Mouse (Mus musculus): ENCODE measurements at regions not wholly inside any gene's neighbourhood (a gene's known extent, or its start where the extent isn't known, plus 50 kb on each side); places are given as distances from the start of the nearest gene placed in this dataset.
"Not testable (repeated sequence)": the region's sequence is repeated elsewhere in the genome, so short reads cannot be mapped to it uniquely, and the experiment has no call there.

DNA sequence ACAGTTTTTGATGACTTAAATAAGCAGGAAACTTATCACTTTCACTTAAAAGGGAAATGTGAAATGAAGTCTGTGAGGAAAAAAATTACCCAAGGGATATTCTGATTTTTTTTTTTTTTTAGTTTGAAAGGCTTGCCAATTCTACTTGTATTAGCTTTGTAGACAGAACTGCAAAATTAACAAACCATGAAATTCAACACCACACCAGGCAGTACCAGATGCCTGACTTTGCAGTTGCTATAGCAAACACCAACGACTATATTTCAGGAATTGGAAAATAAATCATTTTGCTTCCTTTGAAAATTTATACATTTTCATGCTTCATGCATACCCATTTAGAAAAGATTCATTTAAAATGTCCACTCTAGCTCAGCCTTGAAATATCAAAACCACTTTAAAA, 1206.6 kb downstream of the Grik2 start:
- no peak for DNase-seq (ENCODE audit: low read depth, low spot score)

DNA sequence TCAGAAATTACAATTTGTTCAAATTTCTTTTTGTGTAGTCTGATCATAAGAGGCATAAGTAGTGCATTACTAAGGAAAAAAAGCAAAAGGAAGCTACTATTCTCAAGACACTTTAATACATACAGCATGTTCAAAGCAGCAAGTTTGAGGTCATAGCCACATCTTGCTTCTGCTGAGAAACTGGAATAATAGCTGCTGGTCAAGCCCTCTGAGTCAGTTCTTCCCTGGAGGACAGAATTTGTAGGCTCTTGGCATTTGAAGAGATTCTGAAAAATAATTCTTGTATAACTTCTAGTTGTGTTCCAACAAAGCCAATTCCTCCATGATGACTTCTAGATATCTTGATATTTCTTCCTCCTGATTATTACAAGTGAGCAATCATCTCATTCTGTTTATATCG, 1207.5 kb downstream of the Grik2 start:
- DNase-seq (ENCODE audit: low read depth, low spot score), result no peak

DNA sequence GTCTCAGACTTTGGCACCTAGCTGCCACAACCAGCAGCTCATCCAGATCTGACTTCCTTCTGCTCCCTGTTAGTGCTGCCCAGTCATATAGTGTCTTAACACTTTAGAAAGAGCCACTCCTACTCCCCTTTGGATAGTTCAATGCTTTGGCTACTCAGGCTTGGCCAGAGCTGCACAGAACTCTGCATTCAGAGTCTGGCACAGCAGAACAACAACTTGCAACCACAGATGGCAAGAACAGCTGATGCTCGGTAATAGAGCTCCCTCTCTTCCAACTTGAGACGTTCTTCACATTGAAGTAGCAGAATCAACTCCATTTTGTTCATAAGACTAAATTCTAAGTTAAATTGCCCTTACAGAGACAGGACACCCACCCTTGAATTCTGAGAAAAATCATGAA, 1216.0 kb downstream of the Grik2 start:
- DNase-seq (ENCODE audit: low read depth, low spot score), result no peak

GRCm38 (mm10) chr10:48549791-48550190, 1238.8 kb downstream of the Grik2 start:
- DNase-seq (ENCODE audit: low read depth, low spot score), result not testable (repeated sequence)

DNA sequence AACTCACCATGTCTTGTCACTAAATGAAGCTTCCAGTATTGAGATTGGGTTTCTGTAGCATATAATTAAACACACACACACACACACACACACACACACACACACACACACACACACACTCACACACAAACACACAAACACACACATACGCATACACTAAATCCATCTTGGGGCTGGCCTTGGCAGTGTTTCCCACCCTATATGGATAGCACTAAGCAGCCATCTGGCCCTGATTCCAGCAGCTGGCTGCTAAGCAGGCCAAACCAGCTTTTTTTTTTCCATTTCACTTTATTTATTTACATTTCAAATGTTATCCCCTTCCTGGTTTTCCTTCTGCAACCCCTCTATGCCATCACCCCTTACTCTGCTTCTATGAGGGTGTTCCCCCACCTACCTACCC, 1266.3 kb downstream of the Grik2 start:
- no peak for DNase-seq (ENCODE audit: low read depth, low spot score)

GRCm38 (mm10) chr10:48472927-48473326, 1315.6 kb downstream of the Grik2 start:
- DNase-seq (ENCODE audit: low read depth, low spot score), result no peak

GRCm38 (mm10) chr10:48443739-48444342, 1344.7 kb downstream of the Grik2 start:
- no peak for DNase-seq (ENCODE audit: low read depth, low spot score)

DNA sequence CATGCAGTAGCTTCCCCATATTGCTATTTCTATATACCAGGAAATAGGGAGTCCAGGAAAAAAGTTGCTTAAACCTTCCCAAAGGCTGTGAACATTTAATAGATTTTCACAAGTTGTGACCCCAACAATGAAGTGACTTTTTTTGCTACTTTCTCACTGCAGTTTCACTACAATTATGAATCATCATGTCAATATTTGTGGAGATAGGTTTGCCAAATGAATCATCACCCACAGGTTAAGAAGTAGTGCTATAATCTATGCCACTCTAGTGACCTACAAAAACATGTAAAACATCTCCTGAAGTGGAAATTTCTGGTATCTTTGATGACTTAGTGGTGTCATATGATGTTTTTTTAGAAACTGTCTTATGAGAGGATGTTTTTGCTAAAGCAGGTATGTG, 1355.3 kb downstream of the Grik2 start:
- DNase-seq (ENCODE audit: low read depth, low spot score), result no peak

GRCm38 (mm10) chr10:48425501-48425900, 1363.1 kb downstream of the Grik2 start:
- DNase-seq (ENCODE audit: low read depth, low spot score), result no peak

GRCm38 (mm10) chr10:48405071-48405470, 1383.5 kb downstream of the Grik2 start:
- DNase-seq (ENCODE audit: low read depth, low spot score), result peak; percentile 29

Measured in ES-CJ7 (cell line).